Mouse (Mus musculus): ENCODE results near the gene Eef2. TPM values are rescaled to one million over a fixed set of nuclear protein-coding genes. Genes with fewer than 3 reads are reported as not detected.
"Not testable (repeated sequence)": the region's sequence is repeated elsewhere in the genome, so short reads cannot be mapped to it uniquely, and the experiment has no call there.

Eef2 gene
- total RNA-seq, 2 experiments from 2014 or later, result 267 to 388 TPM

DNA sequence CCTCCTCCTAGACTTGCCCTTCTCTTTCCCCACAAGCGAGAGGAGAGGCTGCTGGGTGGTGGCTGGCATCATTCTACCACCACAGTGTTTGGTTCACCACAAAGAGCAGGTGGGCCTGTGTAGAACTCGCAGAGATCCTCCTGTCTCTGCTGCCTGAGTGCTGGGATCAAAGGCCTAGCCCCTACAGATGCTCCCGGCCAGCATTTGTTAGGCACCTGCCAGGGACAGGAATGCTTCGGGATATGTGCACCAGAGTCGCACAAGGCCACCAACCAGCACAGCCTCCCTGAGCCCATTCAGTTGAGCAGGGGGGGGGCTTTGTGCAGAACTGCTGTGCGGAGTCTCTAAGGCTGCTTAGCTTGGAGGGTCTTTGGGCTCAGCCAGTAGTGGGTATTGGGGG, 31.1 kb upstream of the Eef2 start:
- ATAC-seq (replicated peaks; ENCODE audit: low FRiP score, poor library complexity, severe bottlenecking), result no peak

DNA sequence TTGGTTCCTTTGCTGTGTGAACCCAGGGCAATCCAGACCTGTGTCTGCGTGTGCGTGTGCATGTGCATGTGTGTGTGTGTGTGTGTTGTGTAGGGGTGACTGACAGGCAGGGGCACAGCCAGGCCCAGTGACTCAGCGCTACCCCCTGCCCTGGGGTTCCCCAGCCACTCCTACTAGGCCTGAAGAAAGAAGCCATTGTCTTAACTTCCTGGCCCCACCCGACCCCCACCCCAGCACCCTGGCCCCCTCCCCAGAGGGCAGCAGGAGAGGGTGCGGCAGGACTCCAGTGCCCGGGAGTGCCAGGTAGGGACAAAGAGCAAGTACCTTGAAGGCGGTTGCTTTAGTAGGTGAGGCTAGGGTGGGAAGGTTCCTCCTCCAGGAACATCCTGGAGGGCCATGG, 30.7 kb upstream of the Eef2 start:
- no peak for ATAC-seq (replicated peaks; ENCODE audit: low FRiP score, poor library complexity, severe bottlenecking)

DNA sequence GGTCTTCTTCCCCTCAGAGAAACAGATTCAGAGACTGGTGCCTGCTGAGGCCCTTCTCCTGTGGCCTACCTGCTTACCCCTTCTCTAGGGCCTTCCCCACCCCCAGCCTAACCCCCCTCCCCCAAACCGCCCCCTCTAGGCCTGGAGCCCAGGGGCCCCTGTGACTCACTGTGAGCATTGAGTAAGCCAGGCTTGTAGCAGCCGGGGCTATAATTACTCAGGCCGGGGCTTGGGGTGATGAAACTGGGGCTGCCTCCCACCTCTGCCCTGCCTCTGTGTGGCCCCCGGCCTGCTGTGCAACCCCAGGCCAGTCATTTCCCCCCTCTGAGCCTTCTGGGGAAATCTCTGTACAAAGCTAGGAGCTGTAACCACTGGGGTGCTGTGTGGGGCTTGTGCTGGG, 30.1 kb upstream of the Eef2 start:
- ATAC-seq (replicated peaks; ENCODE audit: low FRiP score, poor library complexity, severe bottlenecking), result no peak

DNA sequence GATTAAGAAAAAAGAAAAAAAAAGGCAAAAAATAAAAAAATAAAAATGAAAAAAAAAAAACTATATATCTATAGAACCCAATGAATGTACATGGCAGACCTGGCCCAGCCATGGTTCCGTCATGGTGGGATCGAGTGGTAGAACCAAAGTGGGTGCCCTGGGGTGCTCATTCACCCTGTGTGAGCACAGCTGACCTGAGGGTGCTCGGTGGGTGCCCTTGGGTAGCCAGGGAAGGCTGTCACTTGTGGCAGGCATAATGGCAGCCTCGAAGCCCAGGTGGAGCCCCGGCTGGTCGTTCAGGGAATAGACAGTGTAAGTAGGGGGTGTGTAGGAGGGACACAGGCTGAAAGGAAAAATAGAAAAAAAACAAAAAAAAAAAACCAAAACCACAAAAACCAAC, 25.2 kb upstream of the Eef2 start:
- ATAC-seq (replicated peaks; ENCODE audit: low FRiP score, poor library complexity, severe bottlenecking), result no peak

DNA sequence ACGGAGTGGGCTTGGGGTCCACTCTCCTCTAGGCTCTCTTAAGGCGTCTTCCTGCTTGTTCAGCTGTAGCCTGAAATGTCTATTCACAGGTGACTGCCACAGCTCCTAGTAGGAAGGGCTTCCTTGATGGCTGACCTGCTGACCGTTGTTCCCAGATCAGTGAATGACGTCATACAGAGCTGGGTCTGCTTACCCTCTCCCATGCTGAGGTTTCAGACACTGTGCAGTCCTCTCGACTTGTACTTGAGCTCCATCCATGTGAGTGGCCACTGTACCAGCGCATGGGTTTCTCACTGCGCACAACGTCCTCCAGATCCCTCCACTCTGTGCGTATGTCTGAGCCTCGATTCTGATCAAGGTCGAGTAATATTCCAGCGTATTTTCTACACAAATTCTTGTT, 23.8 kb upstream of the Eef2 start:
- no peak for ATAC-seq (replicated peaks; ENCODE audit: low FRiP score, poor library complexity, severe bottlenecking)

DNA sequence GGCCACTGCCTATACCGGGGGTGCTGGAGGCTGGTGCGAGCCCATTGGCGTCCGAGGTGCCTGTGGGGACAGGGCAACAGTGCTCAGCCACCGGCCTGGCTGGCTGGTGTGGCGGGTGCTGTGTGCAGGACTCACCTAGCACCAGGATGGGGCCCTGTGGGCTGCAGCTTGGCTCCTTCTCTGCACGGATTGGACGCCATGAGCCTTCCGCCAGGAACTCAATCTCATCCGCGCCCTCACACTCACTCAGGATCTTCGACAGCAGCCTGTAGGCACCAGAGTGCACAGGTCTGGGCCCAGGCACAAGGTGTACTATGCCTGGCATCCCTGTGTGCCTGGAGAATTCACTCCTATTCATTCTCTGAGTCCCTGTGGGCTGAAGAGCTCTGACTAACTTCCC, 22.1 kb upstream of the Eef2 start:
- ATAC-seq (replicated peaks; ENCODE audit: low FRiP score, poor library complexity, severe bottlenecking), result no peak

DNA sequence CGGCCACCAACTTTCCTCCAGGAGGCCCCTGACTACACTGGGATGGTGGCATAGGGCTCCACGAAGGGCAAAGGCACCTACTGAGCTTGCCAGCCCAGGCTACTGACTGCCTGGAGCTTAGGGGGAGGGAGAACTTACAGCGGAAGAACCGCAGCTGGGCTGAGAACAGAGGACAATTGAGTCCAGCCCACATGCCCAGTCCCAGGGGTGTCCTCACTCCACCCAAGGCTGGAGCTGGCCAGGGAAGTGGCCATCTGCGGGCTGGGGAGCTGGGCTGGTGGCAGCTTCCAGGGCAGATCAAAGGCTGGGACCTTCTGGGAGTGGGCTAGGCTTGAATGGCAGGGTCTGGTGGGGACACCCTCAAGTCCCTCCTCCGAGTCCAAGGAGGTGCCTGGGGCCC, 21.7 kb upstream of the Eef2 start:
- ATAC-seq (replicated peaks; ENCODE audit: low FRiP score, poor library complexity, severe bottlenecking), result no peak

DNA sequence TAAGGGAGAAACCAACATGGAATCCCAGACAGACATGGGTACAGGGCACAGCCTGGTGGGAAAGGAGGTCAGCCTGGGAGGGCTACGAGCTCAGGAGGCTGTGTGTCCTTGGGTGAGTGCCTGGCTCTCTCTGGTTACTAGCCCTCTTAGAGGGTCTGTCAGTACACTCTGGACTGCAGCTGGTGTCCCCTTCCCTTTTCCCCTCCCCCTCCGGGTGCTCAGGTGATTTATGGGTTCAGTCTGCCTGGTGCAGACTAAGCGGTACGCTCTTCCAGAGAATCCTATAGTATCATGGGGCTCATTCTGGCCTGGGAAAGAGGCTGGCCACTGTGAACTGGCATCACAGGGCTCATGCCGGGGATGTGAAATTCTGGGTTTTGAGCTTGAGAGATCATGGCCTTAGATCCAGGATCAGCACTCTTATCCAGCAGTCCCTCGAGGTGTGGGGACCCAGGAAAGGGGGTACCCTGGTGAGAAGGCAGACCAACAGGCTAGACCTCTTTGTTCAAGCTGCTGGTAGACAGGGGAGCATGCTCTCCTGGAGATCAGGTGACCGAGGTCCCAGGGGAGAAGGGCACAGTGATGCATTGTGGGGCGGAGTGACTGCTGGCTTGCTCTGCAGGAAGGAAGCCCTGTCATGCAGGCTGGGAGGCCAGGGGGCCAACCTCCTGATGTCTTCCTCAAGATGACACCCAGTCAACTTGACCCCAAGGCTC, 14.7 kb upstream of the Eef2 start:
- ATAC-seq (replicated peaks; ENCODE audit: low FRiP score, poor library complexity, severe bottlenecking), result 0 out of 2 replicates have a peak, but pooled peaks have one; percentile 4

DNA sequence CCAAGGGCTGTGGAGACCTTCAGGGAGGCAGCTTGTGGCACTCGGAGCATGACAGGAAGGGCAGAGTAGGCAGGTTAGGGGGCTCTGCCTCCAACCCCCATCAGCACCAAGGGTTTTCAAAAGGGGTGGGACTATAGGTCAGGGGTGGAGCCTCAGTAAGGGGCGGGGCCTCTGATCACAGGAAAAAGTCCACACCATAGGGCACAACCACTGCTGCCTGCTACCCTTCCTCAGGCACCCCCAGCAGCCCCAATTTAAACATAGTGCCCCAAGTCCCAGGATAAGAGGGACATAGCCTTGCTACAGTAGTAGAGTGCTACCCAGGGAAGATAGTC, 14.1 kb upstream of the Eef2 start:
- 0 out of 2 replicates have a peak, but pooled peaks have one; percentile 16 for ATAC-seq (replicated peaks; ENCODE audit: low FRiP score, poor library complexity, severe bottlenecking)

DNA sequence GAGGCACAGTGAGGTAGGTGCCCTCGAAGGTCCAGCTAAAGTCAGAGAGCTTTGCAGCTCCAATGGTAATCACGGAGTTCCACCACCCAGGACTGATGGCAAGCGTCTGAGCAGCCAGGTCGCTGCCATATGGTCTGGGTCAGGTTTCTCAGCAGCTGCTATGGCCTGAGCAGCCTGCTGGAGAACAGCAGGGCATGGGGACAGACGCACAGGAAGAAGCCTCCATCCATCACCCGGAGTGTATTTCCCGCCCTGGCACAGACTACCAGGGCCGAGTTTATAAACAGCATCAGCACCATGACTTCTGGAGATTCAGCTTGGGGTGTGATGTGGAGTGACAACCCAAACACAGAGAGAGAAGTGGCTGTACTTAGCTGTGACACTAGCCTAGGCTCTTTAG, 11.3 kb upstream of the Eef2 start:
- ATAC-seq (replicated peaks; ENCODE audit: low FRiP score, poor library complexity, severe bottlenecking), result no peak

DNA sequence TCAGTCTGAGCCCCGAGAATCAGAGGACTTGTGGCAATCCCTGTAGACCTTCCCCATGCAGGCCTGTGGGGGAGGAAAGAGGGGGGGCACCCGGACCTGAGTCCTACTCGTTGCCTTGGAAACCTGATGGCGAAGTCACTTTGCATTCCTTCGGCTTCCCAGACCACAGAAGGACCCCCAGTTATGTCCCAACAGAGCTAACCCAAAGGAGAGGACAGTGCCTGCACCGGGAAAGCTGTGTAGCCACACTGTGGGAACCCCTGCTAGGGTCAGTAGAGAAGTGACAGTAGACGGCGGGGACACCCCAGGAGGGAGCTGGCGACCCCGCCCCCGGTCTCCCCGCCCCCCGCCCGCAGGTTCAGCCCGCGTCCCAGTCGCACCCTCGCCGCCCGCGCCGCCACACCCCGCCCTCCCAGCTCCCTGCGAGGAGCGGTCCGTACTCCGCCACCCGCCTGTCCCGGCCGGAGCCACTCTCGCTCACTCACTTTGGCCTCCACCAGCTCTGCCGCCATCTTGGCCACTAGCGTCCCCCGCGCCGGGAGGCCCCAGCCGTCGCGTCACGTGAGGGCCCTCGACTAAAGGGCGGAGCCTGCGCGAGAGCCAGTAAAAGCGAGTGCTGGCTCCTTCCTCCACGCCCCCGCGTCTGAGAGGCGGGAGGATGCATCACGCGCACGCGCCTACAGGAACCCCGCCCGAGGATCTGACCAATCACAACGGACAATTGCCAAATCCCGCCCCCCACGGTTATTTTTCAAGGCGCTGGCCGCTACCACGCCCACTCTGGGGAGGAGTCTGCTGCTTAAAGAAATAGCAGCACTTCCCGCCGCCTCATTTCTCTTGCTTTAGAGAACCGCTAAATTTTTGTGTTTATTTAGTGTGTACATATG, 9.0 kb upstream of the Eef2 start, which contains the start of gene Pias4:
TSS of gene Pias4 (minus strand) at position 724 of the 887 bp plus-strand sequence.
- peak; percentile 93 for ATAC-seq (replicated peaks; ENCODE audit: low FRiP score, poor library complexity, severe bottlenecking)

DNA sequence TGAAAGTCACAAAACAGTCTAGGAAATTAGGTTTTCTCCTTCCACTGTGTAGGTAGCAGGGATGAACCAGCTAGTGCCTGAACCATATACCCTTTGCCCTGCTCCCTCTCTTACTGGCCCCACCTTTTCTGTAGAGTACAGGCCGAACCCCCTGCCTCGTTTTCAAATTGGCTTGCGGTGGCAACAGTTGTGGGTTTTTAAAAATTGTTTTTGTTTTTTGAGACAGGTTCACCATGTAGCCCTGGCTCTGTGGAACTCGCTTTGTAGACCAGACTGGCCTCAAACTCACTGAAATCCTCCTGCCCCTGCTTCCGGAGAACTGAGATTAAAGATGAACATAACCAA, 8.4 kb upstream of the Eef2 start:
- ATAC-seq (replicated peaks; ENCODE audit: low FRiP score, poor library complexity, severe bottlenecking), result peak; percentile 45

DNA sequence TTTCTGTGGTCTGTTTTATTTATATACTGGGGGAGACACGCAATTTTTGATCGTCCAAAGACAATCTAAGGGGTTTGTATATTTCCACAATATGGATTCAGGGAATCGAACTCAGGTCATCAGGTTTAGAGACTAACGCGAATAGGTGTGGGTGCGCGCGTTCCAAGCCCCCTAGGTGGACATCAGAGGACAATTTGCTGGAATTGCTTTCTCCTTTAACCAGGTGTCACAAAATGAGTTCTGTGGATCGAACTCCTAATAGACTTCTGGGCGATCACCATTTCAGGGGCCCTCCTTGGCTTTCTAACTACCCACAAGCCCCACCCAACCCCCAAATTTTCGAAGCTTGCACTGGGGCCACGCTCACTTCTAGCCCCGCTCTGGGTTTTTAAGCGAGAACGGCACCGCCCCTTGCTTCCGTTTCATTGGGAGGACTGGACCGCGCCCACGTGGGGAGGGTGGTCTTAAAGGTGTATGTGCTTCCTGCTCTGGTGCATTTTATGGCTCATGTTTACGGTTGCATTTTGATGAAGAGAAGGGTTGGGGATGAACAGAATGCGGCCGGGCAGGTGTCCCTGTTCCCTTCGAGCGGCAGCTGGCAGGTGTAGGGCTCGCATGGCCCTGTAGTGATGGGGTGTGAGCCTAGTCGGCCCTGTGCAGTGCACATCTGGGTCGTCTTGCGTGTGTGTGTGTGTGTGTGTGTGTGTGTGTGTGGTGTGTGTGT, 7.7 kb upstream of the Eef2 start:
- ATAC-seq (replicated peaks; ENCODE audit: low FRiP score, poor library complexity, severe bottlenecking), result peak; percentile 63

DNA sequence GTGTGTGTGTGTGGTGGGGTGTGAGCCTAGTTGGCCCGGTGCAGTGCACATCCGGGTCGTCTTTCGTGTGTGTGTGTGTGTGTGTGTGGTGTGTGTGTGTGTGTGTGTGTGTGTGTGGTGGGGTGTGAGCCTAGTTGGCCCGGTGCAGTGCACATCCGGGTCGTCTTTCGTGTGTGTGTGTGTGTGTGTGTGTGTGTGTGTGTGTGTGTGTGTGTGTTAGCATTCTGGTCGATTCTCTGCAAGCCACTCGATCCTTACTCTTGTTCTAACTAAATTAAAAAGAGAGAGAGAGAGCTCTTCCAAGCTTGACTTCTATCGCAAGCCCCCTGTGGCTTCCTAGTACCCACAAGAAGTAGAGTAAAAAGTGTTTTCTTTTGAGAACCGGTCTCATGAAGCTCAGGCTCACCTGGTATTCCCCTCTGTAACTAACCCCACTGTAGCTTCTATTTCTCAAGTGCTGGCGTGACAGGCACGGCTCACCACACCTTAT, 7.0 kb upstream of the Eef2 start:
- not testable (repeated sequence) for ATAC-seq (replicated peaks; ENCODE audit: low FRiP score, poor library complexity, severe bottlenecking)

DNA sequence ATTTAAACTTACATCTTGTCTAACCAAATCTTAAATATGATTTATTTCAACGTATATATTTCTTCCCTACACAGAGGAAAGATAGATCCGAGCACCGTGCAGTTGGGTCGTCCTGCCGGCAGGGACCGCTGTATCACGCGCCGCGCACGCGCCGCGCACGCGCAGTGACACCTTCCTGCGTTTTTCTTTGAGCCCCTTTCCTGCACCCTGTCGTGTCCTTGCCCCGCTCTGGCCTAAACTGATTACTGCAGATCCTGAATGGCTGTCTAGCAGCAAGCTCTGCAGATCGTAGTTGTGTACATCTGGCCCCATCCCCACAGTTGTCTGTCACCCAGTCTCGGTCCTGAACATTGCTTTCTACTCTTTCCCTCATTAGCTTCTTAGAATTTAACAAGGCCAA, 3.3 kb upstream of the Eef2 start:
- ATAC-seq (replicated peaks; ENCODE audit: low FRiP score, poor library complexity, severe bottlenecking), result peak; percentile 44; the same call in 1 of the 2 replicates

DNA sequence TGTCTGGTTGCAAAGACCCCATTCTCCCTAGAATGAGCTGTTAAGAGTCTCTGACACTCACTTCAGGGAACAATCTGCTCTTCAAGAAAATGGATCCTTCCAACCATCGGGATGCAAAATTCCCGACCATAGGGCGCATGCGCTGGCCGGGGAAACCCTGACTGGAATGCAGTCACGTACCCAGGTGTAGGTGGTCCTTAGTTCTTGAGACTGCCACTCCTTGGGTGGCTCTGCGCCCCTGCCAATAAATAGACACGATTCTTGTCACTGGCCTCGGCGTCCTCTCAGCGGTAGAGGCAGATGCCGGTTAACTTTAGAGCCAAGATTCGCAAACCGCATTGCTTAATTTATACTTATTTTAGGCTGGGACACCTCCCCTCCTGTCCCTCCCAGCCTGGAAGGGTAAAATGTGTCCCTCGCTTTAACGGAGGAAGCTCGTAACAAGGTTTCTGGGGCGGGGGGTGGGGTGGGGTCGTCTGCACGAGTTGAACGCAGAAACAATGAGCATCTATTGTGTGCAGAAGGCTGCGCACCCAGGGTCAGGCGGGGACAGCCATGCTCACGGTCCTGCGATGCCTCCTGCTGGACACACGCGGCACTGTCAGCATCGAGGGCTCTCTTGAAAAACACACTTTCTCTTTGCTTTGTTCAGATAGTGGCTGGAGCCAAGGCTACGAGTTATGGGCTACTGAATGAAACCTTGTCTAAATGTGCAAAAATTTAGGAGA, 1.6 kb upstream of the Eef2 start:
- ATAC-seq (replicated peaks; ENCODE audit: low FRiP score, poor library complexity, severe bottlenecking), result peak; percentile 64

DNA sequence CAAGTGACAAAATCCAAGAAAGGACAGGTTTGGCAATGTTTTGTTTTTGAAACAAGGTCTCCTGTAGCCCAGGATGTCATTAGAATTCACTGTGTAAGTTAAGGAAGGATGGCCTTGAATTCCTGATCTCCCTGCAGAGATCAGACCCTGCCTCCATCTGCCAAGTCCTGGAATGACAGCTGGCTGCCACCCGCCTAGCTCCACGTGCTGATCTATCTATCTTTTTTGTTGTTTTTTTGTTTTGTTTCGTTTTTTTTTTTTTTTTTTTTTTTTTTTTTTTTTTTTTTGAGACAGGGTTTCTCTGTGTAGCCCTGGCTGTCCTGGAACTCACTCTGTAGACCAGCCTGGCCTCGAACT, 1.1 kb upstream of the Eef2 start:
- peak; percentile 3; the same call in 1 of the 2 replicates for ATAC-seq (replicated peaks; ENCODE audit: low FRiP score, poor library complexity, severe bottlenecking)

DNA sequence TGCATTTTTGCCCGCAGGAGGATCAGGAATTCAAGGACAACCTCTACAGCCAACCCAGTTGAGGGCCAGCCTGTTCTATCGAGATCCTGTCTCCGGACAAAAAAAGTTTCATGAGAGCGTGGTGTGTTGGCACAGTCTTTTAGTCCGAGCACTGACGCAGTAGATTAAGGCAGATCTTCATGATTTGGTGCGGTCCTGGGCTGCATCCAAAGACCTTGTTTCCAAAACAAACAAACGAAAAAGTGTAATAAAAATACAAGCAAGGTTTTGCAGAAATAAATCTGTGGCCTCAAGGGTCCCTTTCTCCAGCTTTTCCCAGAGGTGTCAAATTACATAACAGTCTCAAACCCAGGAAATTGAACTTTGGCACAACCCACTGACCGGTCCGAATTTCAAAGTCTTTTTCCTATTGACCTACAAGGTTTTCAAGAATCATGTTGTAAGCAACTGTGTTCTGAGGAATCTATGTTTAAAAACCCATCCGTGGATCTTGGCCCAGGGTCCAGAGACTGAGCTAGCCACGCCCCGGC, 430 bp upstream of the Eef2 start:
- no peak; the same call in 1 of the 2 replicates for ATAC-seq (replicated peaks; ENCODE audit: low FRiP score, poor library complexity, severe bottlenecking)

DNA sequence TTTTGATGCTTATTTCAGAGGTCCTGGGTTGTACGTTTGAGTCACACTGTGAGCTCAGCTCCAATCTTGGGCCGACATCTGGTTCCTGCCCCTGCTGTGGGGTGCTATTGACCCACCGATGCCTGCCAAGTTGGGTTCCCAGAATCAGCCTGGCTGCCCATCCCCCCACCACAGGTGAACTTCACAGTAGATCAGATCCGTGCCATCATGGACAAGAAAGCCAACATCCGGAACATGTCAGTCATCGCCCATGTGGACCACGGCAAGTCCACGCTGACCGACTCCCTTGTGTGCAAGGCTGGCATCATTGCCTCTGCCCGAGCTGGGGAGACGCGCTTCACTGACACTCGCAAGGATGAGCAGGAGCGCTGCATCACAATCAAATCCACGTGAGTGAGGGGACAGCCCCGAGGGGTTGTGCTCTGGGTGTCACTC, 1.1 kb downstream of the Eef2 start:
- peak; percentile 10; the same call in 1 of the 2 replicates for ATAC-seq (replicated peaks; ENCODE audit: low FRiP score, poor library complexity, severe bottlenecking)
